Mouse (Mus musculus) stomach, postnatal 0 days (tissue): Measurements from ENCODE around the gene Bahd1. TPM values are rescaled to one million over a fixed set of nuclear protein-coding genes. Genes with fewer than 3 reads are reported as not detected.

Source experiments
- ATAC-seq: fragments of 200-750 bp; cut with Nextera tagmentation; 2 replicates; pipeline ENCODE4 v1.8.0; 2017; ENCODE audit not compliant: low FRiP score, low TSS enrichment
- DNase-seq: peaks from one replicate; pipeline ENCODE4 v3.0.0-alpha.2; 2016; ENCODE audit warnings: low spot score
- H3K27ac ChIP-seq: fragments of 300-500 bp; sonication (generic); replicated peaks from 2 replicates; pipeline ENCODE4 v1.5.1; 2014; ENCODE audit warnings: mild to moderate bottlenecking, control low read depth
- H3K27me3 ChIP-seq: fragments of 300-500 bp; sonication (generic); 2 replicates; pipeline ENCODE4 v1.6.1; 2014; ENCODE audit warnings: low read length; ENCODE audit not compliant: control insufficient read depth, insufficient read depth
- H3K36me3 ChIP-seq: fragments of 300-500 bp; sonication (generic); 2 replicates; pipeline ENCODE4 v1.6.1; 2014; ENCODE audit warnings: low read length, mixed read lengths; ENCODE audit not compliant: control insufficient read depth, insufficient read depth
- H3K4me1 ChIP-seq: fragments of 300-500 bp; sonication (generic); replicated peaks from 2 replicates; pipeline ENCODE4 v1.6.1; 2014; ENCODE audit warnings: antibody characterized with exemption; ENCODE audit not compliant: control insufficient read depth, insufficient read depth
- H3K4me2 ChIP-seq: fragments of 300-500 bp; sonication (generic); replicated peaks from 2 replicates; pipeline ENCODE4 v1.6.1; 2014; ENCODE audit warnings: low read depth, mild to moderate bottlenecking, control low read depth, moderate library complexity
- H3K4me3 ChIP-seq: fragments of 300-500 bp; sonication (generic); 2 replicates; pipeline ENCODE4 v1.5.1; 2014; ENCODE audit warnings: low read depth, low read length, control low read depth
- H3K9ac ChIP-seq: fragments of 300-500 bp; sonication (generic); 2 replicates; pipeline ENCODE4 v1.6.1; 2014; ENCODE audit warnings: mild to moderate bottlenecking, low read length, control low read depth, mixed read lengths
- H3K9me3 ChIP-seq: fragments of 300-500 bp; sonication (generic); 2 replicates; pipeline ENCODE4 v1.6.1; 2016; ENCODE audit warnings: low read length; ENCODE audit not compliant: control insufficient read depth
- CTCF ChIP-seq: IDR thresholded peaks from 2 replicates; pipeline ENCODE4 v1.5.1; 2016; ENCODE audit warnings: antibody characterized with exemption, low read depth, mild to moderate bottlenecking, moderate library complexity
- EP300 ChIP-seq: optimal IDR thresholded peaks from 2 replicates; pipeline ENCODE3; 2016; ENCODE audit warnings: antibody characterized with exemption
- WGBS: fragments of 180-500 bp; shearing (Covaris S2); extraction: QIAGEN DNeasy Blood & Tissue Kit; methylation state at CpG from one replicate; pipeline ENCODE4 v1.1.7; 2014; 5-methylcytosine and 5-hydroxymethylcytosine counted together
- polyA plus RNA-seq: library from polyadenylated mRNA; unstranded; fragments of >200 nt; fragmentation: Nextera tagmentation; extraction: Ambion mirVana; gene quantifications from 2 replicates; pipeline ENCODE4 v1.2.1, GENCODE M21; 2015

Gene Bahd1
- polyA plus RNA-seq, 1 experiment from 2014 or later: 3.7 TPM

DNA sequence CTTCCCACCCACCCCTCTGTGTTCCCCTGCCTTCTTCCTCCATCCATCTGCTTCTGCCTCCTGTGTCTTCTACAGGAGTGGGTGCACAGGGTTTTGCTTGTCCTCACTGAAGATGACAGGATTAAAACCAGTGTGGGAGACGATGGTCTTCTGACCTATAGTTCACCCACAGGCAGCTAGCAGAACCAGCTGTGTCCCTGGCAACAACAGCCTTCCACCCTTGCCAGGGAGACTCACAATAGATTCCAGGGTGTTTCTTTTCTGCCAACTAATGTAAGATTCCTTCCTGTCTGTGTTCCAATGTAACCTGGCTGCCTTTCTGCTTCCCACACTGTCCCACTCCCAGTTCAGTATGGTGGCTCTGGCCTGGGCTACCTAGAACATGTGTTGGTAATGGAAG is 29.1 kb upstream of the Bahd1 start:
- 39% methylated on average over 1 of the region's 1 CpGs for WGBS
- no peak for ATAC-seq

DNA sequence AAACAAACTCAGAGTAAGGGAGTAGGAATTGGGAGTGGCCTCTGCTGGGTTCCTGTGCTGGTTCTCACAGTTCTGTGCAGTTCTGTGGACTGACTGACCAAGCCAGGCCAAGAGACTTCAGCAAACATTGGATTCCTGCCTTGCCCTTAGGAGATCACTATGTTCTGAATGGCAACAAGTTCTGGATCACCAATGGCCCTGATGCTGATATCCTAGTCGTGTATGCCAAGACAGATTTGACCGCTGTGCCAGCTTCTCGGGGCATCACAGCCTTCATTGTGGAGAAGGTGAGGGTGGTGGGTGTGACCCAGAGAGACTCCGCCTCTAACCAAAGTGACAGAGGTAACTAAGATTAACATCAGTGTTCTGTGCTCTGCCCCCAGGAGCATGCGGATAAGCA is 27.2 kb upstream of the Bahd1 start:
- Histone ChIP-seq H3K36me3 (no peaks in the 10 kb centered on the region; the same call in 1 of the 2 replicates), H3K4me1 (no peaks in the 10 kb centered on the region), H3K9me3 (no peaks in the 10 kb centered on the region), H3K4me2 (no peak overlapping the region), H3K27ac (no peak overlapping the region), H3K4me3 (no peak overlapping the region), H3K27me3 (no peaks in the 10 kb centered on the region), H3K9ac (no peak overlapping the region)
- TF ChIP-seq CTCF (no peak), EP300 (no peak)
- ATAC-seq (no peak), DNase-seq (no peak)
- WGBS: 85% methylated on average over 5 of the region's 5 CpGs

More for the DNA sequence above, 29.1 kb upstream of the Bahd1 start:
- H3K27ac ChIP-seq: no peak overlapping the region
- no peak overlapping the region for H3K9ac ChIP-seq
- no peak for DNase-seq
- H3K4me2 ChIP-seq: no peak overlapping the region
- TF ChIP-seq EP300 (no peak), CTCF (no peak)
- no peak overlapping the region for H3K4me3 ChIP-seq
- H3K9me3 ChIP-seq: no peaks in the 10 kb centered on the region
- H3K36me3 ChIP-seq: no peaks in the 10 kb centered on the region
- H3K27me3 ChIP-seq: no peaks in the 10 kb centered on the region
- no peaks in the 10 kb centered on the region for H3K4me1 ChIP-seq

DNA sequence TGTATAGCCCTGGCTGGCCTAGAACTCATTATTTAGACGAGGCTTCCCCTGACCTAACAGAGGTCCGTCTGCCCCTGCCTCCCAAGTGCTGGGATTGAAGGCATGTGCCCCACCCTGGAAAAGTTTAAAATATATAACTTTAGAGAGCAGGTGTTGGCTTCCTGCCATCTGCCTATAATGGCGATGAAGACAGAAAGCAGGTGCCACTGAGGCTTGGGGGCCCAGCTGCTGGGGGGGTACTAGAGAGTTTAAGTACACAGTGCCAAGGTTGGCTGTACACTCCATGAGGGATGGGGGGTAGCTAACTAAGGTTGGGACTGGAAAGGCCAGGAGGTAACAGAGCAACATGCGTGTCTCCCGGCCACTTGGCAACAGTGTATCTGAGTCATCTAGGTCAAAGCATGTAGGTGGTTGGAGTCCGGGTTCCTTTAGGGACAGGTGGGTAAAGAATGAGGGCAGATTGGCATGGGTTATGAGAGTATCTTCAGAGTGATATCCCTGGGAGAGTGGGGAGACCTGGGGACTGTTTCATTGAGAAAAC is 26.2 kb upstream of the Bahd1 start:
- Histone ChIP-seq H3K4me2 (no peak overlapping the region), H3K9me3 (no peaks in the 10 kb centered on the region), H3K27me3 (no peaks in the 10 kb centered on the region), H3K27ac (no peak overlapping the region), H3K36me3 (no peaks in the 10 kb centered on the region; the same call in 1 of the 2 replicates), H3K4me3 (no peak overlapping the region), H3K4me1 (no peaks in the 10 kb centered on the region), H3K9ac (no peak overlapping the region)
- TF ChIP-seq CTCF: no peak
- TF ChIP-seq EP300: no peak
- DNase-seq: no peak
- no peak for ATAC-seq
- 57% methylated on average over 6 of the region's 6 CpGs for WGBS

DNA sequence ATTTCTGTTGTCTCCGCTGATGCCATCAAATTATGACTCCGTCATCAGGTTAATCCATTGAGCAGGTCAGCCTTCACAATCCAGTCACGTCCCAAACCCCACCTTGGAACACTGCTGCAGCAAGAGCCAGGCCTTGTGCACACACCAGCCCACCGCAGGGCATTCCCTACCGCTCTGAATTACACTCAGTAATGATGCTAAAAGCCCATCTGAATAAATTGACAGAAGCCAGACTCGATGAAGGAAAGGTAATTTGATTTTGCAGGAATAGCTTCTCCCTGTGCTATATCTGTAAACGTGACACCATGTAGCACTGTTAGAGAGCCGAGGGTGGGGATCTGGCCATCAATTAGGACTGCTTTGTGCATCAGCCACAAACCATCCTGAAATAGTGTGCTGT is 24.9 kb upstream of the Bahd1 start:
- TF ChIP-seq CTCF: no peak
- no peak for TF ChIP-seq EP300
- H3K4me3 ChIP-seq: no peak overlapping the region
- H3K27ac ChIP-seq: no peak overlapping the region
- H3K4me2 ChIP-seq: no peak overlapping the region
- H3K27me3 ChIP-seq: no peaks in the 10 kb centered on the region
- no peak for ATAC-seq
- H3K36me3 ChIP-seq: no peaks in the 10 kb centered on the region; the same call in 1 of the 2 replicates
- no peaks in the 10 kb centered on the region for H3K4me1 ChIP-seq
- 87% methylated on average over 8 of the region's 8 CpGs for WGBS
- H3K9me3 ChIP-seq: no peaks in the 10 kb centered on the region
- no peak for DNase-seq
- H3K9ac ChIP-seq: no peak overlapping the region

DNA sequence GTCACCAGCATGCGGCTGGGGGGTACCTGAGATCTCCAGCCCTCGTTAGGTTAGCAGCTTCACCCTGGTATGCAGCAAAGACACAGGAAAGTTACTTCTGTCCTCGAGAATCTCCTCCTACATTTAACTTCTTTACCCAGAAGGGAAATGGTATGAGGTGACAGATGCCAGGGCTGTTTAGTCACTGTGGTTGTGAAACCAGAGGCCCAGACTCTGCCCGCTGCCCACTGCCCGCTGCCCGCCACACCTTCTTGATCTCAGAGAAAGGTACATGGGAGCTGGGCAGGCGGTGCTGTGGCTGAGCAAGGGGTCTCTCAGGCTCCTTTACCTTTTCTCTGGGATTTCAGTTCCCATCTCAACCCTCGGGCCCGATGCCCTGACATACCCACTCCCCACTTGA is 23.7 kb upstream of the Bahd1 start:
- Histone ChIP-seq H3K9ac (no peak overlapping the region), H3K27me3 (no peaks in the 10 kb centered on the region), H3K27ac (no peak overlapping the region), H3K4me2 (no peak overlapping the region), H3K9me3 (no peaks in the 10 kb centered on the region), H3K4me3 (no peak overlapping the region), H3K4me1 (no peaks in the 10 kb centered on the region), H3K36me3 (no peaks in the 10 kb centered on the region; the same call in 1 of the 2 replicates)
- no peak for TF ChIP-seq CTCF
- no peak for TF ChIP-seq EP300
- ATAC-seq (no peak), DNase-seq (no peak)
- 95% methylated on average over 9 of the region's 9 CpGs for WGBS

DNA sequence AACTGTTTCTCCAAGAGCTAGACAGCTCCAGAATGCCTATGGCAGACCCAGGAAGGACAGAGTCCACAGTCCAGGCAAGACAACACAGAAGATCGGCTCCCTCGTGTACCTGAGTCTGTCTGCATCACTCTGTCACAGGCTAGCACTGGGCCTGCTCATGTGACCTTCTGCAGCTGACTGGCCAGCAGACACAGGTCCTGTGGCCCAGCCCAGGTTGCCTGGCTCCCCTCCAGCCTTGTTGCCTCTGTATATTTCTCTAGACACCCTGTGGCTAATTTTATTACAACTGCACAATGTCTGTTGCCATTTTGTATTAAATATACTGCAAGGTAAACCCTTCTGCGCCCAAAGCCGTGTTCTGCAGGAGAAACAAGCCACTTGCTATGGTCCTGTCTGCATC is 19.2 kb upstream of the Bahd1 start:
- no peak for ATAC-seq
- no peak for TF ChIP-seq EP300
- TF ChIP-seq CTCF: no peak
- Histone ChIP-seq H3K27me3 (no peaks in the 10 kb centered on the region), H3K4me1 (no peaks in the 10 kb centered on the region), H3K9ac (no peak overlapping the region), H3K4me2 (no peak overlapping the region), H3K27ac (no peak overlapping the region), H3K9me3 (no peaks in the 10 kb centered on the region), H3K36me3 (no peaks in the 10 kb centered on the region; the same call in 1 of the 2 replicates), H3K4me3 (no peak overlapping the region)
- WGBS: 75% methylated on average over 4 of the region's 4 CpGs
- DNase-seq: no peak
